Mouse (Mus musculus) olfactory bulb, adult 2 months (tissue): ENCODE measurements around the gene Vpreb3.

ENCODE experiments used
- CTCF ChIP-seq: fragments of 200-500 bp; IDR thresholded peaks from 2 replicates; pipeline ENCODE4 v1.5.1; 2012; ENCODE audit warnings: low read depth, mild to moderate bottlenecking, low read length, moderate library complexity; ENCODE audit not compliant: insufficient read depth
- POLR2A ChIP-seq: fragments of 200-500 bp; IDR thresholded peaks from 2 replicates; pipeline ENCODE4 v1.6.1; 2012; ENCODE audit warnings: mild to moderate bottlenecking, low read depth, low read length, moderate library complexity; ENCODE audit not compliant: insufficient read depth

DNA sequence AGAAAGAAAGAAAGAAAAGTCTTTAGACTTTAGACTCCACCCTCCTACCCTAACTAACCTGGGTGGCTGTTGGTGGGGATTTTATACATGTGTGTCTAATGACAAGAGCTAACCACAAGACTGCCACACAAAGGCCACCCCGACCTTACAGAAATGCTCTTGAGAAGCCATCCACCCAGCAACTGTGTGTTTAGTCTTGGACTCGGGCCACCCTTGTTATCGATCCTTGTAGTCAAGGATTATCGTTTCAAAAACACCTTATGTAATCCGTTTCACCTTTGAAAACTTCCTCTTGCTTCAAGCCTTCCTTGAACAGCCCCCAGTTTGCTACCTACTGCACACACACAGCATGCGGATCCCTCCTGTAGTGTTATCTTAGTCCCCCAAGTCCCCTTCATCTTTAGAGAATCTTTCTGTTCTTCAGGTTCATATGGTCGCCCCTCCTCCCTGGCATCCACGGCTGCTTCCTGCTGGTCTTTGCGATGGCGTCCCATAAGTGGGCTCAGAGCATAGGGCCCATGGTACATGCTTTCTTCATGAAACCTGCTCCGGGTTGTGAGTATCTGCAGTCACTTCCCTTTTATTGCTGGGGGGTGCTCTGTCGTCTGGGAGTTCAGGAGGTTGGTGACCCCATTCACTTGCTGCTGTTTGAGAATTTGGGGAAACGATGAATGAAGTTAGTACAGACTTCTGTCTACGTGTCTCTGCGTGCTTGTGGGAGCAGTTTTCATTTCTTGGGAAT is at the start of gene Vpreb3:
- TF ChIP-seq POLR2A (no peak), CTCF (no peak)
